Mouse (Mus musculus) bone marrow, adult 2 months (tissue): ENCODE data around the gene Lamb1. TPM values are rescaled to one million over a fixed set of nuclear protein-coding genes. Genes with fewer than 3 reads are reported as not detected.

ENCODE experiments used
- H3K27ac ChIP-seq: fragments of 200-500 bp; 2 replicates; pipeline ENCODE4 v1.5.1; 2012; ENCODE audit warnings: low read depth, mild to moderate bottlenecking, control low read depth, inconsistent platforms, low read length; ENCODE audit not compliant: control insufficient read depth, poor library complexity, insufficient read depth
- H3K4me1 ChIP-seq: fragments of 200-500 bp; 2 replicates; pipeline ENCODE4 v1.6.1; 2011; ENCODE audit warnings: low read length; ENCODE audit not compliant: control insufficient read depth, insufficient read depth
- H3K4me3 ChIP-seq: fragments of 200-500 bp; replicated peaks from 2 replicates; pipeline ENCODE3; 2011; ENCODE audit warnings: mild to moderate bottlenecking, low read depth, low read length, control low read depth; ENCODE audit not compliant: control insufficient read depth
- CTCF ChIP-seq: fragments of 200-500 bp; IDR thresholded peaks from 2 replicates; pipeline ENCODE4 v1.5.1; 2011; ENCODE audit warnings: low read length, control low read depth; ENCODE audit not compliant: control insufficient read depth, insufficient read depth
- POLR2A ChIP-seq: fragments of 200-500 bp; IDR thresholded peaks from 2 replicates; pipeline ENCODE4 v1.6.1; 2011; ENCODE audit warnings: low read depth, mild to moderate bottlenecking, control low read depth, low read length, borderline replicate concordance; ENCODE audit not compliant: control insufficient read depth
- WGBS: fragments of 180-500 bp; shearing (Covaris S2); methylation state at CpG from one replicate; pipeline ENCODE4 v1.1.7; 2018; 5-methylcytosine and 5-hydroxymethylcytosine counted together
- polyA plus RNA-seq: library from polyadenylated mRNA; stranded (reverse); fragments of >200 nt; gene quantifications from 2 replicates; pipeline ENCODE4 v1.2.4, GENCODE M21; 2011; ENCODE audit warnings: low replicate concordance; ENCODE audit not compliant: missing spikeins, insufficient read depth, insufficient read length

The Lamb1 gene
- polyA plus RNA-seq, 1 experiment, result 4.8 TPM

DNA sequence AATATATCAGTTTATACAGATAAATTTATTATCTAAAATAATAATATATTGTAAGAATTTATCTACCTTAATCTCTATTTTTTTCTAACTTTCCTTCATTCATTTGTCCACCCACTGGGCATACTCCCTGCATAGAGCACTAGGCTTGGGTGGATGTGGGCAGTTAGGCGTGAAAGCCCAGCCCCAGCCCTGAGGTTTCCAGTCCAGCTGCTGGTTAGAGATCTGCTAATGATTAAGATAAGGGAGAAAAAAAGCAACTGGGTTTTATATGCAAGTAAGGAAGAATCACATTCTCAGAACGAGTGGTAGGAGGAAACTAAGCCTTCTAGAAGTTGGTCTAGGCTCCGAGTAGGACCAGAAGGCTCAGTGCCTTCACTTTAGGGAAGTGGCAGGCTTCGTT lies 31.1 kb downstream of the Lamb1 start:
- Histone ChIP-seq H3K27ac (no peak overlapping the region), H3K4me1 (no peaks in the 10 kb centered on the region), H3K4me3 (no peak overlapping the region)
- 39% methylated on average over 4 of the region's 4 CpGs for WGBS
- TF ChIP-seq CTCF (no peak), POLR2A (no peak)

- H3K4me3 ChIP-seq, result no peak overlapping the region
- TF ChIP-seq CTCF (no peak), POLR2A (no peak)
- no peaks in the 10 kb centered on the region for H3K4me1 ChIP-seq
- H3K27ac ChIP-seq, result no peak overlapping the region
- 88% methylated on average over 4 of the region's 4 CpGs for WGBS
These were observed 33.1 kb downstream of the Lamb1 start for GRCm38 (mm10) chr12:31298122-31298521.

GRCm38 (mm10) chr12:31298530-31298929 lies 33.5 kb downstream of the Lamb1 start:
- Histone ChIP-seq H3K4me3 (no peak overlapping the region), H3K4me1 (no peaks in the 10 kb centered on the region), H3K27ac (no peak overlapping the region)
- WGBS, result 81% methylated on average over 8 of the region's 8 CpGs
- TF ChIP-seq CTCF, result no peak
- TF ChIP-seq POLR2A, result no peak

DNA sequence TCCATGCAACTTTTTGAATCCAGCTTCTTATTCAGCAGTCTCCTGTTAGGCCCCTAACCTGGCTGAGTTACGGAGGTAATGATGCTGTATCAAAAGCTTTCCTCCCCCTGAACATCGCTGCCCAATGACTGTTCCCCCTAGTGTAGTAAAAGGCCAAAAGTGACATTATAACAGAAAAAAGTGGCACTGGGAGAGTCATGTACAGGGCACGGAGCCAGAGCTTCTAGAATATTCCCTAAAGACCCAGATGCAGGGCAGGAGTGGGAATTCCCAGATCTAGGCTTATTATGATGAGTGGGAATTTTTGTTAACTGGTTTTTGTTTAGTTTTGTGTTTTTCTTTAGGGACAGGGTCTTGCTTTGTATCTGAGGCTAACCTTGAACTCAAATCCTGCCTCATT lies 34.1 kb downstream of the Lamb1 start:
- 76% methylated on average over 3 of the region's 3 CpGs for WGBS
- Histone ChIP-seq H3K4me1 (no peaks in the 10 kb centered on the region), H3K4me3 (no peak overlapping the region), H3K27ac (no peak overlapping the region)
- TF ChIP-seq CTCF, result no peak
- TF ChIP-seq POLR2A, result no peak

DNA sequence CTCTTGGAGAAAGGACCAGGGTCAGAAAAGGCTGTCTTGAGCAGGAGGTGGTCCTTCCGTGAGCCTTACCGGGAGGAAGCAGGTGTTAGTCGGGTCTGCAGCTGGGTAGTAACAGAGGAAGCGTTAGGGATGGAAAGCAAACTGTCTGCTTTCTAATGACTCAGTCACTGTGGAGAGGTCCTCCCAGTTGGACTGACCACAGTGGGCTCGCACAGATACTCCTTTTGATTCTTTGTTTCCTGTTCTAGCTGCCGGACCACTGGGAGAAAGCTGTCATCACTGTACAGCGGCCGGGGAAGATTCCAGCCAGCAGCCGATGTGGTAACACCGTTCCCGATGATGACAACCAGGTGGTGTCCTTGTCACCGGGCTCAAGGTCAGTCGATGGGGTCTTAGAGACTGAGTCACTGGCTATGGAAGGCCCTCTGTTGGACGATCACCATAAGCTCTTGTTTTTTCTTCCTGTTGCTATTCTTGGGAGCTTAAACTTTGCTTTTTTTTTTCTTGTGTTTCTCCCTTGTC lies 34.7 kb downstream of the Lamb1 start:
- no peaks in the 10 kb centered on the region for H3K4me1 ChIP-seq
- 79% methylated on average over 14 of the region's 14 CpGs for WGBS
- no peak overlapping the region for H3K27ac ChIP-seq
- no peak overlapping the region for H3K4me3 ChIP-seq
- TF ChIP-seq POLR2A, result no peak
- TF ChIP-seq CTCF, result no peak

DNA sequence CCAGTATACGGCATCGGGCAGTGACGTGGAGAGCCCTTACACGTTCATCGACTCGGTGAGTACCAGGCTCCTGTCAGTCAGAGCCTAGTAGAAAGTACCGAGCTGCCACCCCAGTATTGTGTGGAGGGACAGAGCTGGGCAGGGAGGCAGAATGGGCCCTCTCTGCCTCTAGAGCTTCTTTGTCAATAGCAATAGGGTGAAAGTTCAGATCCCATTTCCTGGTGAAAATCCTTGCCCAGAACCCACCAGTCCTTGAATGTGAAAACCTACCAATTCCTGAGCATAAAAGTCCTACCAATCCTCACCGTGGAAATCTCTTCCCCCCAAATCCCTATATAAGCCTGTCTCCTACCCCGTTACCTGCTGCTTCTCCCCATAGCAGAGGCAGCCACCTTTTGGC lies 35.2 kb downstream of the Lamb1 start:
- Histone ChIP-seq H3K4me1 (no peaks in the 10 kb centered on the region), H3K27ac (no peak overlapping the region), H3K4me3 (no peak overlapping the region)
- TF ChIP-seq CTCF, result no peak
- 89% methylated on average over 9 of the region's 9 CpGs for WGBS

GRCm38 (mm10) chr12:31302266-31302665 lies 37.2 kb downstream of the Lamb1 start:
- TF ChIP-seq POLR2A (no peak), CTCF (no peak)
- Histone ChIP-seq H3K4me1 (no peaks in the 10 kb centered on the region), H3K27ac (no peak overlapping the region), H3K4me3 (no peak overlapping the region)
- 74% methylated on average over 5 of the region's 5 CpGs for WGBS

DNA sequence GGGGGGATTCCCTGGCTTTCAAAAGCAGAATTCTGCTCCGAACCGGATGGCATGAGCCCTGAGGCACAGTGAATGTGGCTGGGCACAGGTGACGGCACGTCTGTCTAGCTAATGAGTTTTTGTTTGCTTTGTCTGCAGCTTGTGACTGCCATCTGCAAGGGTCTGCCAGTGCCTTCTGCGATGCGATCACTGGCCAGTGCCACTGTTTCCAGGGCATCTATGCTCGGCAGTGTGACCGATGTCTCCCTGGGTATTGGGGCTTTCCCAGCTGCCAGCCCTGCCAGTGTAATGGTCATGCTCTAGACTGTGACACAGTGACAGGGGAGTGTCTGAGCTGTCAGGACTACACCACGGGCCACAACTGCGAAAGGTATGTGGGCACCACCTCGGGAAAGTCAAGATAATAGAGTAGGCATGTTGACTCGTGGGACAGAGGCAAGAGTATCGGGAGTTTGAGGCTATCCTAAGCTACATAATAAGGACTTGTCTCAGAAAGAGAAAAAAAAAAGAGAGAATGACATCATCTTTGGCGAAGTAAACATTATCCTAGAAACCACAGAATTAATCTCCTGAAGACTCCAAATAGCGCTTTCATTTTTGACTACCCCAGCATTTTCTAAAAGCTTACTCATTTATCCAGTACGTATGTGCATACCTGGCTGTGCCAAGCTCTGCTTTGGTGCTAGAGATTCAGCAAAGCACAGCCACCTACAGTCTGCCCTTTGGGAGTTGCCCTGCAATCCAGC lies 37.9 kb downstream of the Lamb1 start:
- Histone ChIP-seq H3K27ac (no peak overlapping the region), H3K4me3 (no peak overlapping the region), H3K4me1 (no peaks in the 10 kb centered on the region)
- TF ChIP-seq CTCF (no peak), POLR2A (no peak)
- 83% methylated on average over 16 of the region's 16 CpGs for WGBS
